Mouse (Mus musculus): ENCODE results near the gene Mrpl54.
A peak's percentile ranks its signal among the peaks of the same experiment; 100 is the strongest.

The Mrpl54 gene

GRCm38 (mm10) chr10:81261025-81261424 is 5.7 kb downstream of the Mrpl54 start:
- DNase-seq (ENCODE audit: low spot score), result no peak

- DNase-seq (ENCODE audit: low spot score), result no peak
These were observed 7.4 kb downstream of the Mrpl54 start for GRCm38 (mm10) chr10:81259225-81259884.

- DNase-seq (ENCODE audit: low spot score), result no peak
These were observed 9.3 kb downstream of the Mrpl54 start for GRCm38 (mm10) chr10:81257158-81258039.

GRCm38 (mm10) chr10:81254886-81255285 is 11.8 kb downstream of the Mrpl54 start:
- DNase-seq (ENCODE audit: low spot score), result no peak

GRCm38 (mm10) chr10:81252424-81253419 is 14.0 kb downstream of the Mrpl54 start, which contains the start of gene Matk:
Gene Matk (plus strand): TSS chr10:81252935.
- DNase-seq (ENCODE audit: low spot score), result peak; percentile 78

GRCm38 (mm10) chr10:81249442-81249841 is 17.3 kb downstream of the Mrpl54 start:
- DNase-seq (ENCODE audit: low spot score), result no peak

- no peak for DNase-seq (ENCODE audit: low spot score)
These were observed 18.9 kb downstream of the Mrpl54 start for GRCm38 (mm10) chr10:81247804-81248203.

- no peak for DNase-seq (ENCODE audit: low spot score)
These were observed 21.6 kb downstream of the Mrpl54 start for GRCm38 (mm10) chr10:81245166-81245565.

GRCm38 (mm10) chr10:81244595-81244994 is 22.1 kb downstream of the Mrpl54 start:
- peak; percentile 93 for DNase-seq (ENCODE audit: low spot score)

GRCm38 (mm10) chr10:81244146-81244545 is 22.6 kb downstream of the Mrpl54 start:
- DNase-seq (ENCODE audit: low spot score), result no peak

- no peak for DNase-seq (ENCODE audit: low spot score)
These were observed 24.7 kb downstream of the Mrpl54 start for GRCm38 (mm10) chr10:81242021-81242420.

- peak; percentile 81 for DNase-seq (ENCODE audit: low spot score)
These were observed 25.9 kb downstream of the Mrpl54 start for GRCm38 (mm10) chr10:81240876-81241275.

GRCm38 (mm10) chr10:81238618-81239017 is 28.1 kb downstream of the Mrpl54 start:
- DNase-seq (ENCODE audit: low spot score), result no peak

GRCm38 (mm10) chr10:81236471-81237268 is 30.1 kb downstream of the Mrpl54 start:
- no peak for DNase-seq (ENCODE audit: low spot score)

GRCm38 (mm10) chr10:81234206-81234605 is 32.5 kb downstream of the Mrpl54 start:
- no peak for DNase-seq (ENCODE audit: low spot score)

GRCm38 (mm10) chr10:81233226-81233585 is 33.5 kb downstream of the Mrpl54 start:
- DNase-seq (ENCODE audit: low spot score), result no peak

- peak; percentile 98 for DNase-seq (ENCODE audit: low spot score)
These were observed 34.0 kb downstream of the Mrpl54 start, which contains the start of gene Zfr2 for GRCm38 (mm10) chr10:81232580-81233225. Gene Zfr2 (plus strand): TSS chr10:81233155.

GRCm38 (mm10) chr10:81231436-81231835 is 35.3 kb downstream of the Mrpl54 start:
- DNase-seq (ENCODE audit: low spot score), result no peak

GRCm38 (mm10) chr10:81230438-81231332 is 36.0 kb downstream of the Mrpl54 start, which contains the start of gene Atcay:
Gene Atcay (minus strand): TSS chr10:81230833.
- DNase-seq (ENCODE audit: low spot score), result no peak

All from testis, postnatal 10 days (tissue).